Mouse (Mus musculus) ZHBTc4 (cell line): ENCODE results near the gene Cbln1.
A peak's percentile ranks its signal among the peaks of the same experiment; 100 is the strongest.

Source experiments
- DNase-seq: peaks from one replicate; pipeline ENCODE4 v3.0.0-alpha.2; 2011; ENCODE audit warnings: low read depth, low spot score

Cbln1 gene

GRCm38 (mm10) chr8:87469931-87470833, 2.2 kb downstream of the Cbln1 start:
- DNase-seq, result peak; percentile 58

- DNase-seq, result peak; percentile 40
Measured at GRCm38 (mm10) chr8:87468958-87469815, 3.2 kb downstream of the Cbln1 start.

GRCm38 (mm10) chr8:87468416-87468957, 3.9 kb downstream of the Cbln1 start:
- peak; percentile 39 for DNase-seq

GRCm38 (mm10) chr8:87467906-87468305, 4.5 kb downstream of the Cbln1 start:
- DNase-seq, result peak; percentile 30

GRCm38 (mm10) chr8:87466936-87467602, 5.3 kb downstream of the Cbln1 start:
- no peak for DNase-seq

- no peak for DNase-seq
Measured at GRCm38 (mm10) chr8:87466335-87466734, 6.1 kb downstream of the Cbln1 start.

GRCm38 (mm10) chr8:87464446-87464845, 8.0 kb downstream of the Cbln1 start:
- DNase-seq, result no peak

- no peak for DNase-seq
Measured at GRCm38 (mm10) chr8:87461801-87462200, 10.6 kb downstream of the Cbln1 start.

- no peak for DNase-seq
Measured at GRCm38 (mm10) chr8:87456949-87457348, 15.5 kb downstream of the Cbln1 start.

- DNase-seq, result no peak
Measured at GRCm38 (mm10) chr8:87452815-87453214, 19.6 kb downstream of the Cbln1 start.

- DNase-seq, result no peak
Measured at GRCm38 (mm10) chr8:87451737-87452136, 20.7 kb downstream of the Cbln1 start.

GRCm38 (mm10) chr8:87434592-87434991, 37.8 kb downstream of the Cbln1 start:
- DNase-seq, result no peak

- DNase-seq, result no peak
Measured at GRCm38 (mm10) chr8:87427188-87427587, 45.2 kb downstream of the Cbln1 start.

- DNase-seq, result no peak
Measured at GRCm38 (mm10) chr8:87424706-87425105, 47.7 kb downstream of the Cbln1 start.

GRCm38 (mm10) chr8:87421697-87422096, 50.7 kb downstream of the Cbln1 start:
- DNase-seq, result no peak
